Mouse (Mus musculus): ENCODE results near the gene Mki67.

The Mki67 gene

GRCm38 (mm10) chr7:135715642-135716444, at the start of gene Mki67:
Gene Mki67 (minus strand): TSS chr7:135716361.
- DNase-seq, result peak; percentile 20 to 36

- DNase-seq, result no peak
These were observed 47.1 kb upstream of the Mki67 start for GRCm38 (mm10) chr7:135763311-135763710.

DNA sequence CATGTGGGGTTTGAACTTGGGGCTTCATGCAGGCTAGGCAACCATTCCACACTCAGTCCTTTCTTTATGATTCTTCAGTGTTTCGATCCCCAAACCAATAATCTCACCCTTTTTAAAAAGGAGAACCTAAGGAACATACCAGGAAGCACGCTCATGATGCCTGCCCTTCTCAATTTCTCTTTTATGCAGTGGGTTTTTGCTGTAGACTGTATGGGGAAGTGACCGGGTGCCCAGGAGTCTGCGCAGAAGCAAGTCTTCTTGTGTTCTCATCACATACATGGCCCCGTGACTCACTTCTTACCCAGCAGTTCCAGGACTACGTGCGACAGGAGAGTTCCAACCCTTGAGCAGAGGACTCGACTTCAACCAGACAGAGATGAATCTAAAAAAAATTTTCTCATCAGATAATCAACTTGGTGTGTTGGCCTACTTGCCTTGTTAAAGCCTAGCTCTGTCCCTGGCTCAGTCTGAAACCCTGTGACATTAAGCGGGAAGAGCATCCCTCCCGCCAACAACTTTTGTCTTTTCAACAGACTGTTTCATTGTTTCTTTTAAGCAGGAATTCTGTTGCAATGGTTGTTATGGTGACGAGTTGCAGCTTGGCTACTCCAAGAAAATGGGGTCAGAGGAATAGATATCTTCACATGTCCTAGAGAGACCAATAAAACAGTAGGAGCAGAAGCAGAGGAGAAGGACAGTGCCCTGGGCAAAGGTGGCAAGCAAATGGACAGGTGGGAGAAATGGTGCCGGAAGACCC, 42.8 kb upstream of the Mki67 start:
- DNase-seq, result no peak

GRCm38 (mm10) chr7:135758171-135758570, 42.0 kb upstream of the Mki67 start:
- no peak for DNase-seq

DNA sequence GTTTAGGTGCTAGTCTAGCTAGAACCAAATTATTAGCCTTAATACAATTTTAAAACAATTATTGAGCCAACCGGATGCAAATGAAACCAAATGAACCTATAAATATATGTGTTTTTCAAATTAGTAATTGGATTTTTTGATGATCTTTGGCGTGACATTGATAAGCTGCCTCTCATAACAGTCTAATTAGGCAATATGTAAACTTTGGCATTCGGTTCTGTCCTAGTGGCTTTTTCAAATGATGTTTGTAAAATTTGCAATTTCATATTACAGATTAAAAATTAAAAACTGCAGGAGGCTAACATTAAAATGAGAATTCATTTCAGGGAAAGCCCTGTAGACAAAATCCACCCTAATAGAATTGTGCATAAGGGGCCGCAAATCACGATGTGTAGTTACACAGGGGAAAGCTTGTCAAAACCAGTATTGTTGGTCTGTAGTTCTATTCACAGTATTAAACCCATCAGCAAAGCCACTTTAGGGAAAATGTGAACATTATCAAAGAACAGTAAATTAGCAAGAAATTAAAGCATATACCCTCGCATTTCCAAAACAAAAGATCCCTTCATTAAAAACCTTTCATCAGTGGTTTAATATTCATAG, 40.9 kb upstream of the Mki67 start:
- DNase-seq, result no peak

- no peak for DNase-seq
These were observed 32.8 kb upstream of the Mki67 start for GRCm38 (mm10) chr7:135748986-135749385.

DNA sequence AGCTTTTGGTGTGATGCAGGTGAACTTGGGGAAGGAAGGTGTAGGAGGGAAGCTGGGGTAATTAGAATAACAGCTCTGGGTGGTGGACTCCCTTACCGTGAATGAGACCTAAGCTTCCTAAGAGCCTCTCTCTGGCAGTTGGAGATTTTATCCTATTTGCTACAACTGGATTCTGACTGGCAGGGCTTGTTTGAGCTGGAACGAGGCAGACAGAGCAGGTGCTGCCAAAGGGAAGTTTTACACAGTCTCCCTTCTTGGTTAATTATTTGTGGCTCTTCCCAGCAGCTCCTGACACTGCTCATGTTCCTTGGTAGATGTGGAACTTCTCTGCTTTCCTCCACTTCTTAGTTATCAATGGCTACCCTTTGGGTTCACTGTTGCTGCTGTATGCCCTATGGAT, 30.9 kb upstream of the Mki67 start:
- no peak for DNase-seq

DNA sequence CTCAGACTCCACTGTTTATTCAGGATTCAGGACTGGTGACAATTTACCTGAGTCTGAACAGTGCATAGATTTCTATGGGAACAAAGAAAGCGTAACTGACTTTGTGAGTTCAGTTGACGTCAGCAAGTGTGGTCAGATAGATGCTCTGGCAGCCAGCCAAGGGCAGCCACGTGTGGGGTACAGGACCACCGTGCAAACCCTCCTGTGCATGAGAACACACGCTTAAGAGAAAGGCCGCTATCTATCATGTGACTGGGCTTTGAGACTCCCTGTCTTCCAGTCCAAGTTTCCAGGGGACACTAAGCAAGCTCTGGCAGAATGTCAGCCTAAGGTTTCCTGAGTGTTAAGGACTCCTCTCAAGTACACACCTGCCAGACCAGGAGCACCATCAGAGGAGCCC, 30.4 kb upstream of the Mki67 start:
- no peak for DNase-seq

GRCm38 (mm10) chr7:135745091-135745490, 28.9 kb upstream of the Mki67 start:
- DNase-seq, result no peak

- DNase-seq, result no peak
These were observed 24.3 kb upstream of the Mki67 start for GRCm38 (mm10) chr7:135740453-135740852.

DNA sequence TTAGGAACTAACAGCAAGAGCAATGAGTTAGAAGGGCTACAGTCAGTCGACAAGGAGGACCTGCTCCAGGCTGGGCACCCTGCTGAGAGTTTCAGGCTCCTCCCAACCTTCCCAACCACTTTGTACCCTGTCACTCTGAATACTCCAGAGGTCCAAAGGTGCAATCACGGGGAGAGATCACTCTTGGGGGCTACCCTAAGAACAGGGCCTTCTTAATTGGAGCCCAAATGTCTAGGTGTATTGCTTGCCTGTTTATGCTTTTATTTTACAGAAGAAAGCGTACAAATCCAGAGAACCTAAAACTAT, 20.4 kb upstream of the Mki67 start:
- no peak for DNase-seq

GRCm38 (mm10) chr7:135735691-135736580, 19.8 kb upstream of the Mki67 start:
- DNase-seq, result peak; percentile 92 to 93

GRCm38 (mm10) chr7:135734911-135735646, 18.9 kb upstream of the Mki67 start:
- DNase-seq, result no peak

DNA sequence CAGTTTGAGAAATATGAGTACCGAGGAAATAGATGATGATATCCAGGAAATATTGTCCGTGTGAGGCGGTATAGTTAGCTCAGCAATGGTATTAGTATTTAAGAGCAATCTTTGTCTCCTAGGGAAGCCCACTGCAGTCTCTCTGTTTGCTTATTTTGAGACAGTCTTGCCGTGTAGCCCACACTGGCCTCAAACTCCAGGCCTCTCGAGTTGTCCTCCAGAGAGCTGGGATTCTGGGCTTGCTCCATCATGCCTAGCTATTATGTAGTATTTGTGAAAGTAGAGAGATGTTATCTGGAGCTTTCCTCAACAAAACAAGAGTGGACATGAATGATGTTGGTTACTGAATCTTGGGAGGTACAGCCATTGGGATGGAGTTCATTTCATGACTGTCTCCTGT, 18.2 kb upstream of the Mki67 start:
- no peak for DNase-seq

DNA sequence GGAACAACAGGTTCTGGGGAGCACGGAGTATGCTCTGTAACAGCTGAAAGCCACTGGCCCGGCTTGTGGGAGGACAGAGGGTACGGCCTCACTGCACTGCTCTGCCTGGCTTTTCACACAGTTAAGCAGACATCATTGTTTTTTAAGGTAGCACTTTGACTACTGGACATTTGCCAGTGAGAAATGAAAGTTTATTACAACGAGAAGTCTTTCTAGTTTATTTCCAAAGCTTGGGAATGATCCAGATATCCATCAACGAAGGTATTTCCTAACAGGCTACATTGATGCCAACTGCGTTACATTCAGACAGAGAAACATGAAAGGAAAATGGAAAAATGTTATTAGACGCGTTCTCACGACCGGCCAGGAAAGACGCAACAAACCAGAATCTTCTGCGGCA, 11.9 kb upstream of the Mki67 start:
- no peak for DNase-seq

DNA sequence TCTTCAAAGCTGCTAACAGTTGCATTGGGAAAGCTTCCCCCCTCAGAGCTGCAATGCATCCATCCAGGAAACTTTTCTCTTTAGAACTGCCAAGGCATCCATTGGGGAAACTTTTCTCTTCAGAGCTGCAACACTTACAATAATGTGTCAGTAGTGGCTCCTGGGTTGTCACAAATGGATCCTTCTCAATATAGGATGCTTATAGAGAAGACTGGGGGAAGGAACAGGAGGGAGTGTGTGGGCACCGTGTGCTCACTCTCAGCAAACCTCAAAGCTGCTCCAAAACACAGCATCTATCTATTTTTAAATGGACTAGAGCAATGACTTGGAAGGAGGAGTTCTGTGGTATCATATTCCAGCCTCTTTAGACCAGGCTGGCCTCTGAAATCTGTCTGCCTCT, 10.5 kb upstream of the Mki67 start:
- DNase-seq, result no peak

GRCm38 (mm10) chr7:135723672-135724341, 7.6 kb upstream of the Mki67 start:
- DNase-seq, result no peak

GRCm38 (mm10) chr7:135722011-135722838, 6.1 kb upstream of the Mki67 start:
- DNase-seq, result no peak

GRCm38 (mm10) chr7:135721436-135721992, 5.4 kb upstream of the Mki67 start:
- DNase-seq, result no peak

DNA sequence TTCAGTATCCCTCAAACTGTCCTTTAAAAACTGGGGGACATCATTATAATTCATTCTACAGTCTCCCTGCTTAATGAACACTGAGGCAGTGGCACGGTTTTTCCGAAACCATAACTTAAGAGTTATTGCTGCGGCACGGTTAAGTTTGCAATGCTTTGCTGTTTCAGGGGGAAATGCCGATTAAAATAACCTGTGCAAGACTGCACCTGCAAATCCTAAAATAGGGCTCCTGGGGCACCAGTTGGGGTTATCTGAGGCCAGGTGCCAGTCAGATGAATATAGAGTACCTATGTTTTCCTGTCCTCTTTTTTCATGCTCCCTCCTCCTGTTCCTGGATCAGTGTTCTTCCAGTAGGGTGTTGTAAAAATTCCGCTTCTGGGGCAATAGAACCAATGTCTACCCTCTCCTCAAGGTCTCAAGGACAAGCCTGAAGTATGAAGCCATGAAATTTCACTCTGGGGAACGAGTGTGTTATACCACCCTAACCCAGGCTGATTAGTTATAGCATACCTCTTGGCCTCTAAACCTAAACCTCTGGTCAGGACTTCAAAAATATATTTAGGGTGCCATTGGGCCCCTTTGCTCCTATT, 902 bp upstream of the Mki67 start:
- DNase-seq, result peak in 1 of 2 experiments; percentile 11
